Mouse (Mus musculus) frontal cortex, adult 2 months (tissue): ENCODE results near the gene Gm10392. TPM values are rescaled to one million over a fixed set of nuclear protein-coding genes. Genes with fewer than 3 reads are reported as not detected.
"Not testable (repeated sequence)": the region's sequence is repeated elsewhere in the genome, so short reads cannot be mapped to it uniquely, and the experiment has no call there.

Experiments
- DNase-seq, 2 experiments: peaks; one replicate each; pipeline ENCODE4 v3.0.0; 2022; ENCODE audit warnings: low spot score in 1 of 2; ENCODE audit errors: extremely low spot score in 1 of 2
- polyA plus RNA-seq: library from polyadenylated mRNA; depleted of rRNA; stranded (reverse); fragments of >200 nt; gene quantifications from 2 replicates; pipeline ENCODE4 v1.2.3, GENCODE M21; 2012; rRNA removed

Gene Gm10392
- polyA plus RNA-seq: not detected in 2 replicates

DNA sequence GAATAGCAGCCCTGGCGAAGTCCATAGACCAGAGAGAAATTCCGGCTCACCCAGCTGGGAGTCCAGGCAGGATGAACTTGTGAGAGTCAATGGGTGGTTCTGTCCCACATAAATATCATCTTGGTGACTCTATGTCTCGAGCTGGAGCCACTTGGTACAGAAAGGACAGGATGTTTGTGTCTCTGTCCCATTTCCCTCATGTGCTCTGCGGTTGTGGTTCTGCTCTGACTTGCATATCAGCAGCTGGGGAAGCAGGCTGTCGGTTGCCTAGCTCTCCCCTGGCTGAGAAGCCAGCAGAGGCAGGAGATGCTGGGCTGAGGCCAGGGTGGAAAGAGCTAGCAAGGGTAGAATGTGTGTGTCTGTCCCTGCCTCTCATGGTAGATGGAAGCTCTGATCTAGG, at the start of gene Gm10392:
TSS of gene Gm10392 (minus strand) at position 156 of the 400 bp plus-strand sequence.
- DNase-seq: no peak

DNA sequence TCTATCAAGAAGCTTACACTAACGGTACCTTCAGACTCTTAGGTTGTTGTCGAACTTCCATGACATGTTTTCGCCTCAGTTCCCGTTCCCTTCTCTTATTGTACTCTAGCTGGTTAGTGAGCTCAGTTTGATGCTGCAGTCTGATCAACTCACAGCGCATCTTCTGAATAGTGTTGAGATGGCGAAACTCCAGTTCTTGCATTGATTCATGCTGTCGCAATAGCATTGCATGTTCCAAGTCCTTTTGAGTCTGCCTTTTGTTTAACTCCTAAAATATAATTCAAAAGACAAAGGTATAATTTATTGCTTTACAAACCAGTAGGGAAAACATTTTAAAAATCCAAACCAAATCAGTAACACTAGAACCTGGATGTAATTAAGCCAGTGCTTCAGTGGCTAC, 26.3 kb upstream of the Gm10392 start:
- no peak for DNase-seq

DNA sequence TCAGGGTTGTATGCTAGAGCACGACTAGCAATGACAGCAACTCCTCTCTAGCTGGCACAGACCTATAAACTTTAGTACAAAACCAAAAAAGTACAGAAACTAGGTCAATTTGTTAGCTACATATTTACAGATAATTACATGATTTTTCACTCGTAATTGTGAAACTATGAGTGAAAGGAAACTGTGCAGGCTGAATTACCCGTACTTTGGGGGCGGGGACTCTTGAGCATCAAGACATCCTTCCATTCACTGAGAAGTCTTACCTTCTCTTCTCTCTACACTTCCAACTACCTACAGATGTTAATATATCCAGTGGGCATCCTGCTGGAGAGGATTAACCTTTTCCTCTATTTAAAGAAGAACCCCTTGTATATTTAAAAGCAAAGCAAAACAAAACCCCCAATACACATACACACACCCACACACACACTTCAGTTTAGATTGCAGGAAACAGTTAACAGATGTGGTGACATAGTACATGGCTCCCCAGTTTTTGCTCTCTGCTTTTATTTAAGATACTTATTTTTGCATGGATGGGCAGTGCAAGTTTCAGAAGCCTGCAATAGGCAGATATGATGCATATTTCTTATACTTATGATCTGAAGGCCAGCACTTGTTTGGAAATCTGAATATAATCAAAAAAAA, 13.3 kb upstream of the Gm10392 start:
- DNase-seq: no peak

DNA sequence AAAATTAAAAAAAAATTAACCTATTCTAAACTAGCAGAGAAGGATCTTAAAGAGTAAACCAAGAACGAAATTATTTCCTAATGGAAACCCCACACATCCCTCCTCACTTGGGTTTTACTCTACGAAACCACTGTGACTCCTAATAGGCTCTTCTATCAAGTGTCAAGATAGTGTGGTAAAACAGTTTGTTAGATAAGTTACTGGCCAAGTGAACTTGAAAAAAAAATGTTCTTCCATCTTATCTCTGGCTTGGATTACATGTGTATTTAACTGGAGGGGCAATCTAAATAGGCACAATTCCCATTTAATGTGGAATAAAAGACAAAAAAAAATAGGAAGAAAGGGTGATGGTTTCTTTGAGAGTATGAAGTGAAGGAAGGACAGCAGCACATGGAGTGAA, 11.9 kb upstream of the Gm10392 start:
- DNase-seq: no peak

DNA sequence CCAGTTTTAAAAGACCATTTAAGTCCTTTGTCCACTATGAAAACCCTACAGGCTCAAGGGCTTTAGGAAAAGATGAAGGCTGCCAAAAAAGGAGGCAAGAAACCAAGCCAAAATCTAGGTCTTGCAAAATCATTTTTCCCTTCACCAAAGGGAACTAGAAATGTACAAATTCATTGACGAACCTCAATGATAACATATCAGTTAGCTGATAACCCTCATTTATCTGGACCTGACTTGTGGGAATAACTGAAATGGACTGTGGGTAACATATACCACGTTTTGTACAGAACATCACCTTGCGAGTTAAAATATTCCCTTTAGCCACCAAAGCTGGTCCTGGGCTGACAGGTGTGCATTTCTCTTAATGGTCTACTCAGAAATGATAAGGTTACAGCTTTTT, 10.6 kb upstream of the Gm10392 start:
- DNase-seq: no peak

DNA sequence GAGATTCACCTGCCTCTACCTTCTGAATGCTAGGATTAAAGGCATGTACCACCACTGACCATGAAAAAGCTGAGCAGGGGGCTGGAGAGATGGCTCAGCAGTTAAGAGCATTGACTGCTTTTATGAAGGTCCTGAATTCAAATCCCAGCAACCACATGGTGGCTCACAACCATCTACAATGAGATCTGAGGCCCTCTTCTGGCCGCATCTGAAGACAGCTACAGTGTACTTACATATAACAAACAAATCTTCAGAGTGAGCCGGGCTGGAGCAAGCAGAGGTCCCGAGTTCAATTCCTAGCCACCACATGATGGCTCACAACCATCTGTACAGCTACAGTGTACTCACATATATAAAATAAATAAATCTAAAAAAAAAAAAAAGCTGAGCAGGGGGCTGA, 9.4 kb upstream of the Gm10392 start:
- not testable (repeated sequence) for DNase-seq

DNA sequence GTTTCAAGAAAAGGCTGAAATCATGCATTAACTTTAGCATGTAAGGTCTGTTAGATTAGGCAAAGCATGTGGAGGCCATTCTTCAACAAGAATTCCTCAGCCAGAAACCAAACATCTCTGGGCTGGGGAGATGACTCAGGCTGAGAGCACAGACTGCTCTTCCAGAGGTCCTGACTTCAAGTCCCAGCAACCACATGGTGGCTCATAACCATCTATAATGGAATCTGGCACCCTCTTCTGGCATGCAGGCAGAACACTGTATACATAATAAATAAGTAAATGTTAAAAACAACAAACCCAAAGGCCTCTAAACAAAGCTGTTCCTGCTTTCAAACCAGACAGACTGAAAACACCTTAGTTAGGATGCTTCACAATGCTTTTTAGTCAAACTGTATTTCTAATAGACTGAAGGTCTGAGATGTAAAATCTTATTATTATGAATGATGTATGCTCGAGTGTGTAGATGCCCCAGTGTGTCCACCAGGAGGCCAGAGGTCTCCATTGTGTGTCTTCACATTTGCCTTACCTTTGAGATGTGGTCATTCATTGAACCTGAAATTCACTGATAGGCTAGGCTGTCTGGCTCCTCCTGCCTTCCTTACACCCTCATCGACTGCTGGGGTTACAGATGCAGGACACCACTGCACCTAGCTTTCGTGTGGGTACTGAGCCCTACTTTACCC, 6.9 kb upstream of the Gm10392 start:
- DNase-seq: no peak

DNA sequence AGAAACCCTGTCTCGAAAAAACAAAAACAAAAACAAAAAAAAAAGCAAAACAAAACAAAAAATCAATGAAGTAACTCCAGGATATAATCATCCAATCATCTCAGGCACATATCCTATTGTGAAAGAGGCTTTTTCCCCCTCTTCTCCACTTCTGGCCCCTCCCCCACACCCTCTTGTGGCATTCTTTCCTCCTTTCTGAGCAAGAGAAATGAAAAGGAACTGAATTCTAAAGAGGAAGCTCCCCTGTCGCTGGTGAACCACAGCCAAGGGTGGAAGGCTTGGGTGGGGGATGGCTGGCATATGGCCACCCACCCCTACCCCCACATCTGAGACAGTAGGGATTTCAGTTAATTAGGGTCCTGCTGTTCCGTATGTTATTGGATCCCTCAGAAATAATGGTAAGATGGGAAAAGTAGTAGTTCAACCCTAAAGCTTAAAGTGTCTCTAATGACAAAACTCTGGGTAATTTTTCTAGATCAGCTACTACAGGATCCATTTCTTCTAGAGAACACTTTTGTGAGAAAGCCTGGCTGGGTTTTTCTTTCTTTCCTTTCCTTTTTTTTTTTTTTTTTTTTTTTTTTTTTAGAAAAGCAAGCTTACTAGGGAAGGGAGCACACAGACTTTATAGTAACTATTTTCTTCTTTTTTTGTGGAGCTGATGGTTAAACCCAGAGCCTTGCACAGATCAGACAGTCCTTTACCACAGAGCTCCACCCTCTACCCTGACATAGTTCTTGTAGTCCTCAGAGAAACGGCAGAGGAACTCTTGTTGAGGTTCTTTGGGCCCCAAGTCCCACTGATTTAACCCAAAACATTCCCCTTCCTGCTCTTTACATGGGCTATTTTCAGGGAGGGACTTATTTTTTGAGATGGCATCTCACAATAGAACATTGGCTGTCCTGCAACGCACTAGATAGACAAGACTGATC, 1.9 kb upstream of the Gm10392 start:
- DNase-seq: no peak

DNA sequence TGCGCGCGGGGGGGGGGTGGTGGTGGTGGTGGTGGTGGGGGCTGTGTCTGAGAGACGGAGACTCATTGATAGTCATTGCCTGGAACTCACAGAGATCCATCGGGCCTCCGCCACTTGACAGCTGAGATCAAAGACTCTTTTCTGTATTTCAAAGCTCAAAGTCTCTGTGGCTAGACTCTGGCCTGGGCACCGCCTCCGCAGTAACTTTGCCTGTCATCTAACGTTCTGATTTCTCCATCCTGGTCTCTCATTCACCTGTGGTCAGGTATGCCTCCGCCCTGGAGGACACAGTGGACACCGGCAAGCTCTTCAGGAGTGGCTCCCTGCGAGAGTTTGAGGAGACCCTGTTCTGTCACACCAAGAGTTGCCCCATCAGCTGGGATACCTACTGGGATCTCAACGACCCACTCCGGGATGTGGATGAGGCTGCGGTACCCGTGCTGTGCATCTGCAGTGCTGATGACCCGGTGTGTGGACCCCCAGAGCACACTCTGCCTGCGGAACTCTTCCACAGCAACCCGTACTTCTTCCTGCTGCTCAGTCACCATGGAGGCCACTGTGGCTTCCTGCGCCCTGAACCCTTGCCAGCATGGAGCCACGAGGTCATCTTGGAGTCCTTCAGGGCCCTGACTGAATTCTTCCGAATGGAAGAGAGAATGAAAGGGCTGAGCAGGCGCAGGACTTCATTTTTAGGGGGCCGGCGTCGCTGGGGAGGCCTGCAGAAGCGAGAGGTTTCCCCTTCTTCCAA, 773 bp downstream of the Gm10392 start:
- DNase-seq: no peak

DNA sequence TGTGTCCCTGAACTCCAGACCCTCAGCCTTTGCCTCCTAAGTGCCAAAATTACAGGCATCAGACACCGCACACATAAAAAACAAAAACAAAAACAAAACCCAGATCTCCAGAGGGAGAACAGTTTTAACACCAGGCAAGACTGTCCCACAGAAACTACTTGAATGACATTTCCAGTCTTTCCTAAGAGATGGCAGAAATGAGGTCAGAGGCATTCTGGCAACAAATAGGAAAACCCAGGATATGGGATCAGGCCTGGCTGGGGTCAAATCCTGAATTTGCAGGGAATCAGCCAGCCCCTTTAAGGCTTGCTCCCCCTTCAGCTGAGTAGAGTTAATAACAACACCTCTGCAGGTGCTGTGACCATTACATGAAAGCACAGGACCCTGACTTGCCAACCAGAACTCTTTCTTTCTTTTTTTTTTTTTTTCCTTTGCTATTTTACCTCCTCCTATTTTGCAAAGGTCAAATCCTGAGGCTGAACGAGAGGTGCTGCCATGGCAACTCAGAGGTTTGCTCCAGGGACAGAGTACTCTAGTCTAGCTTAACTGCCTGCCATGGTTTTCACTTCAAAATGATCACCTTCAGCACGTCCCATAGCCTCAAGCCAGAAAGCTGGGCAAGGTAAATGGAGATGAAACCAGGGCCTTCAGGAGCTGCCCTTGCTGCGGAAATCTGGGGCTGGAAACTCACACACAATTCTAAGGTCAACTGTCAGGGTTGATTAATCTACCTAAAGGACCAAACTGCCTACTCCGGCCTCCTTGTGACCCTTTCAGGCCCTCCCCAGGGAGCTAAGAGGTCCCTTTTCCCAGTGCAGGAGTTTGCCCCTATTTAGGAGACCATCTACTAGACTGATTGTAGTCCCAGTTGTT, 2.2 kb downstream of the Gm10392 start:
- no peak for DNase-seq

DNA sequence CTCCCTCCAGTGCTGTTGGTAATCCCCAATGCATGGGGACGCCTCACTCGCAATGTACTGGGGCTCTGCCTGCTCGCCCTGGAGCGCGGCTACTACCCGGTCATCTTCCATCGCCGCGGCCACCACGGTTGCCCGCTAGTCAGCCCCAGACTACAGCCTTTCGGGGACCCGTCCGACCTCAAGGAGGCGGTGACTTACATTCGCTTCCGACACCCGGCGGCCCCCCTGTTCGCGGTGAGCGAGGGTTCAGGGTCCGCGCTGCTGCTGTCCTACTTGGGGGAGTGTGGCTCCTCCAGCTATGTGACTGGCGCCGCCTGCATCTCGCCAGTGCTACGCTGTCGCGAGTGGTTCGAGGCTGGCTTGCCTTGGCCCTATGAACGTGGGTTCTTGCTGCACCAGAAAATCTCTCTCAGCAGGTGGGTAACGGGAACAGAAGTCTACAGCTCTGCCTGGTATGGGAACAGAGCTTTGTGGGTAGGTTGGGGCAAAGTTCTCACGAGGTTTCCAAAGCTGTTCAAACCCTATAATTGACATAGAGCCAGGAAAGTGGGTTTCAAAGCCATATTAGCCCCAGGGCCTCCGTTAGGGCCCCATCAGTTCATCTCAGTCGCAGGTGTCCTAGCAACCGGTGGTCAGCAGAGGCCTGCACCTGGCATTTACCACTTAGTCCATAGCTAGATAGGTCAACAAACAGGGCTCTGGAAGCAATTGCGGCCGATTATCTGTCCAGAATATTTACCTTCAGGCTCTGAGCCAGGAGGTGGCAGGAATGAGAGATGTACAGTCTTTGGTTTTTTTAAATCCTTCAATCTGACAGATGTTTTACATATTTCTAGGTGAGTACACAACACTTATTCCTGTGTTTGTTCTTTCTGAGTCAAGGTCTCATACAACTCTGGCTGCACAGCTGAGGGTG, 3.1 kb downstream of the Gm10392 start, which contains the start of gene Trp53i13:
TSS of gene Trp53i13 (minus strand) at position 344 of the 916 bp plus-strand sequence.
- no peak for DNase-seq

DNA sequence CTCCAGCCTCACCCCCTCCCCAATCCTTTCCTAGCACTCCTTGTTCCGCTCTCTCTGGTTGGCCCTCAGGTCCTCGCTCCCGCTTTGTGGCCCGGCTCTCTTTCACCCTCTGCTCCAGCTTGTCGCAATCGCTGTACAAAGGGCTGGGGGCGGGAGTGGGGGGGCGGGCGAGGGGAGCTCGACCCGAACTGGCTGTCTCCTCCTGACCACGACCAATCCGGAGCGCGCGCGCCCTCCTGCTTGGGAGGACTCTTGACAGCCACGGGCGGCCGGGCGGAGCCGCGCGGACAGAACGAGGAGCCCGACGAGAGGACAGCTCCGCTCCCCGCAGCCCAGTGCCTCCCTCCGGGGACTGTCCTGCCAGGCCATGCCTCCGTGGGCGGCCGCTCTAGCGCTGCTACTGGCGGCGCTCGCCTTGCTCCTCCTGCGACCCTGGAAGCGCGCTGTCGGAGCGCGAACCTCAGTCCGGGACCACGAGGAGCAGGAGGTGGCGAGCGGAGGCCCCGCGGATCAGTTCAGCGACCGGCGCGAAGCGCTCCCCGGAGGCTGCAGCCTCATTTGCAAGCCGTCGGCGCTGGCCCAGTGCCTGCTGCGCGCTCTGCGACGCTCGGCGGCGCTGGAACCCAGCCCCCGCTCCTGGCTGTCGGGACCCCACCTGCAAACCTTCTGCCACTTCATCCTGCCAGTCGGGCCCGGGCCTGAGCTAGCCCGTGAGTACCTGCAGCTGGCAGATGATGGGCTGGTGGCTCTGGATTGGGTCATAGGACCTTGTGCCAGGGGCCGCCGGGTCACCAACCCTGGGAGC, 4.0 kb downstream of the Gm10392 start, which contains the start of gene Abhd15:
TSS of gene Abhd15 (plus strand) at position 290 of the 805 bp plus-strand sequence.
- DNase-seq: peak in 1 of 2 experiments; percentile 58

DNA sequence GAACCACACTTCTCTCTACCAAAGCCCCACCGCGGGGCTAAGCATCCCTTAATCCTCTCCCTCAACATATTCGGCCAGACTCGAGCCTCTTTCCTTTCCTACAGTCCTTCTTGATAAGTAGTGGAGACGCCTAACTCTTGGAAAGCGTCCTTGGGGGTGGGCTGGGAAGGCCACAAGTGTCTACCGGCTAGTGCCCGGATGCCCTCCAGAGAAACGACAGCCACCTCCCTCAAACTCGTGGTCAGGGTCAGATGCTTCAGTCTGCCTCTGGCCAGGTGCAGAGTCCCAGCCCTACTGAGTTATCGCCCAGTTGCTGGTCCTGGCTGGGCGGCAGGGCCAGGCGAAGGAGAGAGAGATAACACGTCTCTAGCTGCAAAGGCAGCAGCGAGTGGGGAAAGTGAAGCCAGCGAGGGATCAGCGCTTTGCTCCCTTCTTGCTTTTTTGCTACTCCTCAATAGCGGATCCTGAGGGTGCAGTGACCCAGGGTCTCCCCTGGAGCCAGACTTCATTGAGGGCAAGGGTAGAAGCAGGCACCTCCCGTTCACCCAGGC, 4.6 kb downstream of the Gm10392 start:
- no peak for DNase-seq

DNA sequence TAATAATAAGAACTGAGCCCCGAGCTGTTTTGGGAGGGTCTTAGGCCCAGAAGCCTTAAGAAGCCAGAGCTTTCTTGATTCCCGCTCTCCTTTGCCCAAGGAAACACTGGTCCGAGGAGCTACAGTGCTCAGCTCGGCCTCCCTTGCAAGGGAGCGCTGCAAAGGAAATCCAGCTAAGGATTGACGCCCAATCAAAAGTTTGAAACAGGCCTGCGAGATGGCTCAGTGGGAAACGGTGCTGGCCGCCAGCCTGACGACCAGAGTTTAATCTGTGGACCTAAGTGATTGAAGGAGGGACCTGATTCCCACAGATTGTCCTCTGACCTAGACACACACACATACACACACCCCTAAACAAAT, 5.2 kb downstream of the Gm10392 start:
- no peak for DNase-seq

DNA sequence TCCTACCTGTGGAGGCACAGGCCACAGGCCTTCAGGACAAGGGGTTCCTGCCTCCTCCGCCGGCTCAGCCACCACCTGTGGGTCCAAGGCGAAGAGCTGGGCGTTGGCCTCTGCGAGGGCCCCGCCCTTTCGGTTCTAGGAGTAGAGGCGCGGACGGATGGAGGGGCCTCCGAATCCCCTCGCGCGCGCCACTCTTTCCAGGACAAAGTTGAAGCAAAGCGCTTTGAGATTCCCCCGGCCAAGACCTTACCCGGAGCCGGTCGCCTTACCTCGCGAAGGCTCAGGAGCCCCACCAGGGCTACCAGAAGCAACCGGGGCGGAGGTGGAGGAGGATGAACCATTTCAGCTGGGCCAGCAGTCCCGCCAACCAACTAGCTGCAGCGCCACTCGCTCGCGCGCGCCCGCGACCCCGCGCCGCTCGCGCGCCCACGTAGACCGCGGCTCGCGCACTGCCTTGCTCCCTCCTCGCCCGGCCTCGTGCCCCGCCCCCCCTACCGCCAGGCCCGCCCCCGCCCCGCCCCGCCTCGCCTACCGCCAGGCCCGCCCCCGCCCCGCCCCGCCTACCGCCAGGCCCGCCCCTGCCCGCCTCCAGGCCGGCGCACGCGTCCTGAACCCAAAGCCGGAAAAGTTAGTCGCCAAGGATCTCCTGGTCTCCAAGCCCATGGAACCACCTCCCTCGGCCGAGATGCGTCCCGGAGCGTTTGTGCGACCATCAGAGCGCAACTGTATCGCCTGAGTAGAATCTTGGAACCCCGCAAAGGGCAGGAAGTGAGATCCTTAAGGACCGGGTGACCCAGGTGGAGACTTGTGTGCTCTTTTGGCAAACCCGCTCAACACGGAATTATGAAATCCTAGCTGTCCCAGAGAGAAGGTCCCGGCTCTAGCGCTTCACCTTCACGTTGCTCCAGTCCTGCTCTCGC, 5.8 kb downstream of the Gm10392 start:
- peak in 1 of 2 experiments; percentile 58 for DNase-seq

DNA sequence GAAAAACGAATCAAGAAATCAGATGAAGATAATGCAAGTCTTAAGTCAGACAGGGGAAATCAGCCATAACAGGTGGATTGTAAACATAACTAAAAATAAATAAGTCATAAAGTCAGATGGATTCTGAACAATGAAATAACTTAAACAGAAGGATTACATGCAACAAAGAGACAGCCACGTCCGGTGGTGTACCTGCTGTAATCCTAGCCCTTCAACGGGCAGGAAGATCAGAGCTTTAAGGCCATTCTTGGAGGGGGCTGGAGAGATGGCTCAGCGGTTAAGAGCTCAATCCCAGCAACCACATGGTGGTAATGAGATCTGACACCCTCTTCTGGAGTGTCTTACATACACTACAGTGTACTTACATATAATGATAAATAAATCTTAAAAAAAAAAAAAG, 7.7 kb downstream of the Gm10392 start:
- no peak for DNase-seq
